Mouse (Mus musculus): ENCODE measurements around the gene Bdh2.

DNA sequence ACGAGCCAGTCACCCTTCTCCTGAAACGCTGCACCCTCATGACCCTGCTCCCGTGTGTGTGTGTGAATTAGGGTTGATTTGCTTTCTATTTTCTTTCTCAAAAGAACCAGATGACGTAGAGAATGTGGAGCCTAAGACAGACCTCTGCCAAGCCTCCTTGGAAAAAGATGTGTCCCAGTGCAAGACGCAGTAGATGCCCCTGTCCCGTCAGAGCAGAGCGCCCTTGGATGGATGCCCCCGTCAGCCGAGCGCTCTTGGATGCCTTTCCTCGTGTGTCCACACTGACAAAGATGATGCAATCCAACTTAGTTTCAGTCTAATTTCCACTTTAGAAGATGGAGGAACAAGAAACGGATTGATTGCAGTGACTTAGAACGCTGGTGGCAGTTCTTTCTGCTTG lies 8.0 kb upstream of the Bdh2 start:
- TF ChIP-seq CTCF (conservative IDR thresholded peaks at IDR 0.05; ENCODE audit: low read length) (no peak), NANOG (IDR thresholded peaks at IDR 0.05; ENCODE audit: borderline replicate concordance, low read length) (no peak)

Measured in E14TG2a.4 (cell line).